Mouse (Mus musculus) embryonic facial prominence, embryonic 11.5 days (tissue): Measurements from ENCODE around the gene Ddx39b. TPM values are rescaled to one million over a fixed set of nuclear protein-coding genes. Genes with fewer than 3 reads are reported as not detected.
A peak's percentile ranks its signal among the peaks of the same experiment; 100 is the strongest.

ENCODE experiments used
- ATAC-seq: fragments of 200-750 bp; cut with Nextera tagmentation; replicated peaks from 2 replicates; pipeline ENCODE4 v1.8.0; 2017; ENCODE audit warnings: low read depth; ENCODE audit not compliant: insufficient number of reproducible peaks, low FRiP score, low TSS enrichment
- DNase-seq: peaks from one replicate; pipeline ENCODE4 v3.0.0-alpha.2; 2015; ENCODE audit warnings: low spot score
- H3K27ac ChIP-seq: fragments of 300-500 bp; sonication (generic); replicated peaks from 2 replicates; pipeline ENCODE4 v1.5.1; 2014; ENCODE audit warnings: mild to moderate bottlenecking, low read depth, low read length, control low read depth
- H3K27me3 ChIP-seq: fragments of 300-500 bp; sonication (generic); 2 replicates; pipeline ENCODE4 v1.6.1; 2014; ENCODE audit warnings: mild to moderate bottlenecking, low read length, moderate library complexity, mixed read lengths; ENCODE audit not compliant: control insufficient read depth, insufficient read depth
- H3K36me3 ChIP-seq: fragments of 300-500 bp; sonication (generic); replicated peaks from 2 replicates; pipeline ENCODE4 v1.6.1; 2014; ENCODE audit warnings: low read depth, mild to moderate bottlenecking, low read length, moderate library complexity, mixed read lengths; ENCODE audit not compliant: control insufficient read depth, insufficient read depth
- H3K4me1 ChIP-seq: fragments of 300-500 bp; sonication (generic); 2 replicates; pipeline ENCODE4 v1.6.1; 2014; ENCODE audit warnings: low read length, mixed read lengths; ENCODE audit not compliant: control insufficient read depth, insufficient read depth
- H3K4me2 ChIP-seq: fragments of 300-500 bp; sonication (generic); 2 replicates; pipeline ENCODE4 v1.6.1; 2014; ENCODE audit warnings: low read depth, mild to moderate bottlenecking, control low read depth, low read length, moderate library complexity
- H3K4me3 ChIP-seq: fragments of 300-500 bp; sonication (generic); 2 replicates; pipeline ENCODE4 v1.5.1; 2014; ENCODE audit warnings: low read depth, low read length, control low read depth
- H3K9ac ChIP-seq: fragments of 300-500 bp; sonication (generic); replicated peaks from 2 replicates; pipeline ENCODE4 v1.6.1; 2014; ENCODE audit warnings: mild to moderate bottlenecking, control low read depth, low read length
- H3K9me3 ChIP-seq: fragments of 300-500 bp; sonication (generic); replicated peaks from 2 replicates; pipeline ENCODE4 v1.6.1; 2016; ENCODE audit warnings: mild to moderate bottlenecking, low read length, inconsistent platforms, mixed read lengths; ENCODE audit not compliant: control insufficient read depth
- WGBS: fragments of 180-500 bp; shearing (Covaris S2); extraction: QIAGEN DNeasy Blood & Tissue Kit; methylation state at CpG from one replicate; pipeline ENCODE4 v1.1.7; 2014; 5-methylcytosine and 5-hydroxymethylcytosine counted together
- polyA plus RNA-seq: library from polyadenylated mRNA; unstranded; fragments of >200 nt; fragmentation: Nextera tagmentation; extraction: Ambion mirVana; gene quantifications from 2 replicates; pipeline ENCODE4 v1.2.1, GENCODE M21; 2014

The Ddx39b gene
- polyA plus RNA-seq, 1 experiment from 2014 or later: 664 TPM

GRCm38 (mm10) chr17:35198029-35198428, 43.5 kb upstream of the Ddx39b start:
- DNase-seq: no peak
- no peak overlapping the region for H3K4me2 ChIP-seq
- no peak overlapping the region for H3K4me3 ChIP-seq
- H3K9me3 ChIP-seq: no peaks in the 10 kb centered on the region
- H3K9ac ChIP-seq: no peak overlapping the region
- no peak overlapping the region for H3K27ac ChIP-seq
- H3K4me1 ChIP-seq: no peaks in the 10 kb centered on the region
- H3K27me3 ChIP-seq: peaks cover 27% of the 10 kb centered on the region
- no peaks in the 10 kb centered on the region for H3K36me3 ChIP-seq
- no peak for ATAC-seq
- WGBS: 58% methylated on average over 7 of the region's 7 CpGs

- no peaks in the 10 kb centered on the region for H3K4me1 ChIP-seq
- H3K9ac ChIP-seq: no peak overlapping the region
- no peak for ATAC-seq
Measured at GRCm38 (mm10) chr17:35198946-35199345, 42.6 kb upstream of the Ddx39b start.

GRCm38 (mm10) chr17:35200398-35200797, 41.1 kb upstream of the Ddx39b start:
- ATAC-seq: no peak
- Histone ChIP-seq H3K4me2 (no peak overlapping the region), H3K9ac (no peak overlapping the region), H3K27me3 (peaks cover 22% of the 10 kb centered on the region), H3K4me3 (no peak overlapping the region), H3K9me3 (no peaks in the 10 kb centered on the region), H3K36me3 (no peaks in the 10 kb centered on the region), H3K4me1 (no peaks in the 10 kb centered on the region), H3K27ac (no peak overlapping the region)
- DNase-seq: no peak
- 89% methylated on average over 11 of the region's 11 CpGs for WGBS

More at GRCm38 (mm10) chr17:35198946-35199345, 42.6 kb upstream of the Ddx39b start:
- 23% methylated on average over 8 of the region's 8 CpGs for WGBS
- Histone ChIP-seq H3K9me3 (no peaks in the 10 kb centered on the region), H3K36me3 (no peaks in the 10 kb centered on the region), H3K27ac (no peak overlapping the region), H3K4me3 (no peak overlapping the region), H3K27me3 (peaks cover 27% of the 10 kb centered on the region), H3K4me2 (no peak overlapping the region)
- DNase-seq: no peak

GRCm38 (mm10) chr17:35201128-35201527, 40.4 kb upstream of the Ddx39b start:
- Histone ChIP-seq H3K4me3 (no peak overlapping the region), H3K27me3 (peaks cover 14% of the 10 kb centered on the region), H3K36me3 (no peaks in the 10 kb centered on the region), H3K9me3 (no peaks in the 10 kb centered on the region), H3K27ac (no peak overlapping the region), H3K4me1 (no peaks in the 10 kb centered on the region), H3K4me2 (no peak overlapping the region), H3K9ac (no peak overlapping the region)
- no peak for ATAC-seq
- WGBS: 76% methylated on average over 11 of the region's 11 CpGs
- DNase-seq: no peak

GRCm38 (mm10) chr17:35201787-35202186, 39.8 kb upstream of the Ddx39b start, which contains the start of gene Tnf:
Tnf (minus strand) TSS chr17:35202007.
- no peak within 1 kb of the TSS for H3K27ac ChIP-seq
- no peaks in the 10 kb centered on the region for H3K4me1 ChIP-seq
- no peak within 1 kb of the TSS for H3K4me2 ChIP-seq
- no peaks in the 10 kb centered on the region for H3K9me3 ChIP-seq
- peak within 1 kb of the TSS; percentile 18; the same call in 1 of the 2 replicates for H3K9ac ChIP-seq
- H3K27me3 ChIP-seq: peaks cover 8% of the 10 kb centered on the region
- H3K36me3 ChIP-seq: no peaks in the 10 kb centered on the region
- no peak for ATAC-seq
- DNase-seq: no peak
- H3K4me3 ChIP-seq: no peak within 1 kb of the TSS
- 44% methylated on average over 13 of the region's 13 CpGs for WGBS

GRCm38 (mm10) chr17:35202442-35202841, 39.1 kb upstream of the Ddx39b start:
- no peak overlapping the region for H3K9ac ChIP-seq
- no peak overlapping the region for H3K4me2 ChIP-seq
- H3K4me1 ChIP-seq: no peaks in the 10 kb centered on the region
- ATAC-seq (no peak), DNase-seq (no peak)
- H3K27me3 ChIP-seq: peaks cover 8% of the 10 kb centered on the region
- WGBS: 89% methylated on average over 4 of the region's 4 CpGs
- H3K27ac ChIP-seq: no peak overlapping the region
- no peak overlapping the region for H3K4me3 ChIP-seq
- H3K9me3 ChIP-seq: no peaks in the 10 kb centered on the region
- H3K36me3 ChIP-seq: no peaks in the 10 kb centered on the region

GRCm38 (mm10) chr17:35204494-35205379, 36.8 kb upstream of the Ddx39b start, which contains the start of gene Lta:
Lta (minus strand) TSS chr17:35205351.
- H3K4me3 ChIP-seq: no peak within 1 kb of the TSS
- H3K9ac ChIP-seq: no peak within 1 kb of the TSS; the same call in 1 of the 2 replicates
- H3K9me3 ChIP-seq: no peaks in the 10 kb centered on the region
- ATAC-seq (no peak), DNase-seq (no peak)
- no peak within 1 kb of the TSS for H3K4me2 ChIP-seq
- H3K27me3 ChIP-seq: peaks cover 8% of the 10 kb centered on the region
- no peaks in the 10 kb centered on the region for H3K36me3 ChIP-seq
- no peak within 1 kb of the TSS for H3K27ac ChIP-seq
- 18% methylated on average over 20 of the region's 20 CpGs for WGBS
- no peaks in the 10 kb centered on the region for H3K4me1 ChIP-seq

GRCm38 (mm10) chr17:35205380-35205769, 36.2 kb upstream of the Ddx39b start:
- H3K27ac ChIP-seq: no peak overlapping the region
- peaks cover 8% of the 10 kb centered on the region for H3K27me3 ChIP-seq
- H3K4me1 ChIP-seq: no peaks in the 10 kb centered on the region
- H3K9me3 ChIP-seq: no peaks in the 10 kb centered on the region
- ATAC-seq (no peak), DNase-seq (no peak)
- H3K4me3 ChIP-seq: no peak overlapping the region
- WGBS: 49% methylated on average over 10 of the region's 10 CpGs
- H3K4me2 ChIP-seq: no peak overlapping the region
- no peaks in the 10 kb centered on the region for H3K36me3 ChIP-seq
- H3K9ac ChIP-seq: no peak overlapping the region
